Mouse (Mus musculus) bone marrow, adult 2 months (tissue): Measurements from ENCODE around the gene Efna2.

Source experiments
- CTCF ChIP-seq: fragments of 200-500 bp; IDR thresholded peaks from 2 replicates; pipeline ENCODE4 v1.5.1; 2011; ENCODE audit warnings: low read length, control low read depth; ENCODE audit not compliant: control insufficient read depth, insufficient read depth
- POLR2A ChIP-seq: fragments of 200-500 bp; IDR thresholded peaks from 2 replicates; pipeline ENCODE4 v1.6.1; 2011; ENCODE audit warnings: low read depth, mild to moderate bottlenecking, control low read depth, low read length, borderline replicate concordance; ENCODE audit not compliant: control insufficient read depth

DNA sequence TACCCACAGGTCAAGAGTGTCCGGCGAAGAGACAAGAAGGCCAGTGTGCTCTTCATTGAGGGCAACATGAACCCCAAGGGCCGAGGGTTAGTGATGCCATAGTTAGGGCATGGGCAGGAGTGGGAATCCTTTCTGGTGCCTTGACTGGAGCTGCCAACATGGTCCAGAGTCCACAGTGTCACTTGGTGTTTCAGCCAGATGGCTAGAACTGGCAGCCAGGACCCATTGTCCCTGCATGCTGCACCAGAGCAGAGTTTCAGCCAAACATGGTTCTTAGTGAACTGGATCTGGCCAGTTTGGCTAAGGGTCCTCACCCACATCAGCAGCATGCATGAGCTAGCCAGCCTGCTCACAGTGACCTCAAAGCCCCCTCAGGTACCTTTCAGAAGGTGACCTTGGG, 59.0 kb downstream of the Efna2 start:
- no peak for TF ChIP-seq CTCF
- TF ChIP-seq POLR2A = no peak
